Mouse (Mus musculus) left cerebral cortex, adult 2 months (tissue): ENCODE results near the gene Ggcx. TPM values are rescaled to one million over a fixed set of nuclear protein-coding genes. Genes with fewer than 3 reads are reported as not detected.

ENCODE experiments used
- DNase-seq, 2 experiments: peaks; one replicate each; pipeline ENCODE4 v3.0.0; 2021 to 2022; ENCODE audit warnings: low spot score in 2 of 2, mixed read lengths in 1 of 2; ENCODE audit errors: extremely low spot score in 1 of 2
- H3K27ac ChIP-seq: fragments of 200-600 bp; 2 replicates; pipeline ENCODE4 v1.8.1; 2022
- H3K4me3 ChIP-seq: fragments of 200-600 bp; 2 replicates; pipeline ENCODE4 v1.8.1; 2022
- CTCF ChIP-seq: fragments of 200-600 bp; IDR thresholded peaks from 2 replicates; pipeline ENCODE4 v1.8.1; 2022; ENCODE audit warnings: antibody characterized with exemption, mild to moderate bottlenecking, moderate library complexity
- intact Hi-C: fragments of 180-260 bp; cut with DNase I; formaldehyde crosslinking; loops from one replicate; pipeline ENCODE4 v1.15.1; 2025
- total RNA-seq, 2 experiments: library from RNA; stranded (reverse); gene quantifications; 2 replicates each; pipeline ENCODE4 v1.2.3; 2021

The Ggcx gene
- total RNA-seq, 2 experiments from 2014 or later = 25.7 to 26.9 TPM

GRCm38 (mm10) chr6:72389471-72389940, 24.6 kb upstream of the Ggcx start:
- Histone ChIP-seq H3K27ac (peak overlapping the region; percentile 76), H3K4me3 (peak overlapping the region; percentile 47)
- no peak for DNase-seq
- no peak for TF ChIP-seq CTCF
- intact Hi-C loops = no loop called here

- intact Hi-C loops = no loop called here
- peak; percentile 31 to 36 for DNase-seq
- peak within 1 kb of the TSS; percentile 47 for H3K4me3 ChIP-seq
- H3K27ac ChIP-seq = peak within 1 kb of the TSS; percentile 76
- no peak for TF ChIP-seq CTCF
Observed at GRCm38 (mm10) chr6:72389941-72390771, 24.0 kb upstream of the Ggcx start, which contains the start of gene Vamp8. Gene Vamp8 (minus strand): TSS chr6:72390703.

GRCm38 (mm10) chr6:72390795-72391521, 23.1 kb upstream of the Ggcx start:
- peak overlapping the region; percentile 76 for H3K27ac ChIP-seq
- no peak for TF ChIP-seq CTCF
- no peak for DNase-seq
- H3K4me3 ChIP-seq = peak overlapping the region; percentile 47
- intact Hi-C loops = no loop called here

GRCm38 (mm10) chr6:72392341-72392740, 21.8 kb upstream of the Ggcx start:
- TF ChIP-seq CTCF = no peak
- no peak for DNase-seq
- Histone ChIP-seq H3K4me3 (no peak overlapping the region), H3K27ac (no peak overlapping the region)
- intact Hi-C loops = no loop called here

- H3K4me3 ChIP-seq = no peak overlapping the region
- no peak for TF ChIP-seq CTCF
- no peak overlapping the region for H3K27ac ChIP-seq
- DNase-seq = no peak
- intact Hi-C loops = no loop called here
Observed at GRCm38 (mm10) chr6:72396837-72397251, 17.3 kb upstream of the Ggcx start.

- Histone ChIP-seq H3K4me3 (no peak overlapping the region), H3K27ac (no peak overlapping the region)
- DNase-seq = no peak
- no peak for TF ChIP-seq CTCF
- intact Hi-C loops = no loop called here
Observed at GRCm38 (mm10) chr6:72399967-72400366, 14.1 kb upstream of the Ggcx start.

GRCm38 (mm10) chr6:72401875-72402274, 12.2 kb upstream of the Ggcx start:
- DNase-seq = peak; percentile 63 to 67
- intact Hi-C loops = no loop called here
- Histone ChIP-seq H3K4me3 (no peak overlapping the region), H3K27ac (no peak overlapping the region)
- peak; percentile 86 for TF ChIP-seq CTCF

- intact Hi-C loops = no loop called here
- no peak for TF ChIP-seq CTCF
- no peak overlapping the region for H3K4me3 ChIP-seq
- H3K27ac ChIP-seq = no peak overlapping the region
- DNase-seq = no peak
Observed at GRCm38 (mm10) chr6:72405356-72405755, 8.8 kb upstream of the Ggcx start.

GRCm38 (mm10) chr6:72407119-72407518, 7.0 kb upstream of the Ggcx start:
- DNase-seq = peak; percentile 70 to 83
- Histone ChIP-seq H3K4me3 (no peak overlapping the region), H3K27ac (no peak overlapping the region)
- peak; percentile 85 for TF ChIP-seq CTCF
- intact Hi-C loops = no loop called here

GRCm38 (mm10) chr6:72409567-72409966, 4.5 kb upstream of the Ggcx start:
- peak; percentile 68 for TF ChIP-seq CTCF
- Histone ChIP-seq H3K27ac (no peak overlapping the region), H3K4me3 (no peak overlapping the region)
- peak; percentile 50 to 62 for DNase-seq
- intact Hi-C loops = loop anchor here (2.0 kb wide), 1 partner anchor 47 kb away; no protein-coding TSS in a partner anchor

- Histone ChIP-seq H3K4me3 (no peak overlapping the region), H3K27ac (no peak overlapping the region)
- no peak for DNase-seq
- intact Hi-C loops = no loop called here
- no peak for TF ChIP-seq CTCF
Observed at GRCm38 (mm10) chr6:72410003-72410402, 4.1 kb upstream of the Ggcx start.

- H3K27ac ChIP-seq = no peak overlapping the region
- H3K4me3 ChIP-seq = no peak overlapping the region
- intact Hi-C loops = no loop called here
- TF ChIP-seq CTCF = no peak
- no peak for DNase-seq
Observed at GRCm38 (mm10) chr6:72410518-72410917, 3.6 kb upstream of the Ggcx start.
